ENCODE assay signal across 26 mouse cellular contexts in genomic region chr14:33997427-33997826, GRCm38 (mm10). TPM values are rescaled to one million over a fixed set of nuclear protein-coding genes. Genes with fewer than 3 reads are reported as not detected.
DNase-seq lines count a peak whose midpoint lies in the region; ATAC-seq and TF ChIP-seq lines count a peak whose summit lies in the region.
"Had no signal": no experiment of that assay in that cellular context is flagged by ENCODE, and none has a peak within 500 bp of the region (broad histone marks: within the 10 kb centered on the region; RNA-seq: fewer than 3 reads in every experiment).

No protein-coding gene starts in this region.

- 44% methylated on average over 6 of the region's 6 CpGs for WGBS in heart, embryonic 12.5 days
- 56% methylated on average over 6 of the region's 6 CpGs for WGBS in liver, embryonic 11.5 days
- 79% methylated on average over 6 of the region's 6 CpGs for WGBS in midbrain, embryonic 16.5 days

- H3K9ac ChIP-seq in heart, embryonic 12.5 days = no peak overlapping the region
- no peak overlapping the region for H3K9ac ChIP-seq in liver, embryonic 11.5 days (ENCODE audit: low read depth, low read length)
- no peak overlapping the region for H3K9ac ChIP-seq in midbrain, embryonic 16.5 days (ENCODE audit: low read depth, low read length)
- H3K9ac ChIP-seq: embryonic facial prominence, embryonic 12.5 days; liver, embryonic 13.5 days; midbrain, embryonic 15.5 days; stomach, embryonic 15.5 days had no signal

- TF ChIP-seq CTCF in brain, embryonic 14.5 days (IDR thresholded peaks at IDR 0.05; ENCODE audit: borderline replicate concordance, extremely low read depth, insufficient read depth, insufficient read length) = no peak

- peak; percentile 55 for DNase-seq in heart, adult 11 months
- peak; percentile 28 for DNase-seq in liver, embryonic 11.5 days (ENCODE audit: low spot score)
- no peak for DNase-seq in liver
- DNase-seq in brain, adult 2 months (ENCODE audit: low read depth, low spot score) = peak; percentile 42
- DNase-seq in brain, embryonic 14.5 days (ENCODE audit: low read depth) = peak; percentile 22
- DNase-seq: cerebellum, postnatal 14 days; gastrocnemius, postnatal 10 days; heart, adult 2 months; kidney, postnatal 4 days; layer of hippocampus, adult 9-11 months; left cerebral cortex, postnatal 4 days; liver, embryonic 13.5 days; lung, postnatal 14 days; retina, postnatal 1 day had no signal

- ATAC-seq in heart, embryonic 12.5 days (ENCODE audit: insufficient number of reproducible peaks, low FRiP score) = no peak
- no peak for ATAC-seq in liver, embryonic 11.5 days (replicated peaks; ENCODE audit: low FRiP score)
- no peak for ATAC-seq in midbrain, embryonic 16.5 days
- ATAC-seq: inflammation-experienced regulatory T-cells, adult 6 months; midbrain, embryonic 15.5 days had no signal

- H3K4me1 ChIP-seq in heart, embryonic 12.5 days (replicated peaks) = peaks cover 17% of the 10 kb centered on the region
- H3K4me1 ChIP-seq in liver, embryonic 11.5 days (replicated peaks; ENCODE audit: control insufficient read depth, insufficient read depth, low read length) = no peaks in the 10 kb centered on the region
- no peaks in the 10 kb centered on the region for H3K4me1 ChIP-seq in midbrain, embryonic 16.5 days (ENCODE audit: control insufficient read depth, insufficient read depth, low read length)
- H3K4me1 ChIP-seq: liver, embryonic 13.5 days; megakaryocyte, embryonic 14.5 days; midbrain, embryonic 15.5 days; stomach, embryonic 15.5 days had no signal

- H3K4me2 ChIP-seq in heart, embryonic 12.5 days = no peak overlapping the region
- H3K4me2 ChIP-seq in liver, embryonic 11.5 days = no peak overlapping the region
- no peak overlapping the region for H3K4me2 ChIP-seq in midbrain, embryonic 16.5 days (ENCODE audit: low read length)
- H3K4me2 ChIP-seq: embryonic facial prominence, embryonic 12.5 days; liver, embryonic 13.5 days; midbrain, embryonic 15.5 days; stomach, embryonic 15.5 days had no signal

- H3K4me3 ChIP-seq in heart, embryonic 12.5 days = no peak overlapping the region
- H3K4me3 ChIP-seq in liver, embryonic 11.5 days (ENCODE audit: low read depth, low read length) = no peak overlapping the region
- no peak overlapping the region for H3K4me3 ChIP-seq in midbrain, embryonic 16.5 days (ENCODE audit: low read depth, low read length)
- H3K4me3 ChIP-seq: embryonic facial prominence, embryonic 12.5 days; heart, adult 2 months; left cerebral cortex, adult 2 months; liver, embryonic 13.5 days; megakaryocyte, embryonic 14.5 days; midbrain, embryonic 15.5 days; stomach, embryonic 15.5 days had no signal

- H3K27ac ChIP-seq in heart, embryonic 12.5 days (ENCODE audit: poor library complexity, severe bottlenecking) = no peak overlapping the region
- no peak overlapping the region for H3K27ac ChIP-seq in liver, embryonic 11.5 days (ENCODE audit: low read depth, low read length)
- H3K27ac ChIP-seq in midbrain, embryonic 16.5 days (ENCODE audit: low read length) = no peak overlapping the region
- H3K27ac ChIP-seq: embryonic facial prominence, embryonic 12.5 days; heart, adult 2 months; left cerebral cortex, adult 2 months; liver, embryonic 13.5 days; midbrain, embryonic 15.5 days; stomach, embryonic 15.5 days had no signal

- no peaks in the 10 kb centered on the region for H3K9me3 ChIP-seq in heart, embryonic 12.5 days (replicated peaks)
- no peaks in the 10 kb centered on the region for H3K9me3 ChIP-seq in liver, embryonic 11.5 days (ENCODE audit: control insufficient read depth, low read length)
- no peaks in the 10 kb centered on the region for H3K9me3 ChIP-seq in midbrain, embryonic 16.5 days (replicated peaks; ENCODE audit: control insufficient read depth, low read length, poor library complexity, severe bottlenecking)
- H3K9me3 ChIP-seq: embryonic facial prominence, embryonic 12.5 days; liver, embryonic 13.5 days; midbrain, embryonic 15.5 days; stomach, embryonic 15.5 days had no signal

- no peaks in the 10 kb centered on the region for H3K27me3 ChIP-seq in heart, embryonic 12.5 days (replicated peaks)
- no peaks in the 10 kb centered on the region for H3K27me3 ChIP-seq in liver, embryonic 11.5 days (replicated peaks; ENCODE audit: control insufficient read depth, insufficient read depth, low read length)
- no peaks in the 10 kb centered on the region for H3K27me3 ChIP-seq in midbrain, embryonic 16.5 days (ENCODE audit: control insufficient read depth, insufficient read depth, low read depth, low read length)
- H3K27me3 ChIP-seq: liver, embryonic 13.5 days; megakaryocyte, embryonic 14.5 days; midbrain, embryonic 15.5 days; stomach, embryonic 15.5 days had no signal

- no peaks in the 10 kb centered on the region for H3K36me3 ChIP-seq in heart, embryonic 12.5 days
- no peaks in the 10 kb centered on the region for H3K36me3 ChIP-seq in liver, embryonic 11.5 days (ENCODE audit: control insufficient read depth, insufficient read depth, low read length)
- H3K36me3 ChIP-seq in midbrain, embryonic 16.5 days (ENCODE audit: control insufficient read depth, insufficient read depth, low read length) = no peaks in the 10 kb centered on the region
- H3K36me3 ChIP-seq: embryonic facial prominence, embryonic 12.5 days; liver, embryonic 13.5 days; midbrain, embryonic 15.5 days; stomach, embryonic 15.5 days had no signal

- TF ChIP-seq POLR2A in brain, embryonic 14.5 days (IDR thresholded peaks at IDR 0.05; ENCODE audit: borderline replicate concordance, extremely low read depth, insufficient read depth, insufficient read length, poor library complexity, severe bottlenecking) = no peak

RNA-seq across cellular contexts. Expression of gene Gm30083, which starts 17.6 kb away (rescaled TPM):
- not detected in 2 replicates for polyA plus RNA-seq in heart, embryonic 12.5 days (2016; fragmentation: Nextera tagmentation; extraction: Ambion mirVana)
- polyA plus RNA-seq in liver, embryonic 11.5 days (2014; fragmentation: Nextera tagmentation; extraction: Ambion mirVana) = not detected in 2 replicates
- not detected in 2 replicates for polyA plus RNA-seq in brain, embryonic 14.5 days (2012; rRNA removed)
- polyA plus RNA-seq in midbrain, embryonic 16.5 days (2015; fragmentation: Nextera tagmentation; extraction: Ambion mirVana) = not detected in 2 replicates
- polyA plus RNA-seq: embryonic facial prominence, embryonic 12.5 days; frontal cortex, adult 2 months; heart, adult 2 months; heart, embryonic 16.5 days; hindbrain, embryonic 11.5 days; inflammation-experienced regulatory T-cells, adult 6 months; kidney, embryonic 14.5 days; liver, embryonic 13.5 days; midbrain, embryonic 15.5 days; stomach, embryonic 15.5 days had no signal

RNA-seq across cellular contexts. Expression of gene Zfp488, which starts 18.9 kb away (rescaled TPM):
- 0.04 TPM in 1 of 2 replicates, not detected in the other for polyA plus RNA-seq in heart, embryonic 12.5 days (2016; fragmentation: Nextera tagmentation; extraction: Ambion mirVana)
- polyA plus RNA-seq in liver, embryonic 11.5 days (2014; fragmentation: Nextera tagmentation; extraction: Ambion mirVana) = 0.08 TPM in 1 of 2 replicates, not detected in the other
- 0.52 and 1.1 TPM in 2 replicates for polyA plus RNA-seq in brain, embryonic 14.5 days (2012; rRNA removed)
- polyA plus RNA-seq in midbrain, embryonic 16.5 days (2015; fragmentation: Nextera tagmentation; extraction: Ambion mirVana) = 0.83 and 1.1 TPM in 2 replicates
- polyA plus RNA-seq: heart, adult 2 months; heart, embryonic 16.5 days; inflammation-experienced regulatory T-cells, adult 6 months; kidney, embryonic 14.5 days; liver, embryonic 13.5 days had no signal

RNA-seq across cellular contexts. Expression of gene Gm5460, which starts 19.1 kb away (rescaled TPM):
- polyA plus RNA-seq in heart, embryonic 12.5 days (2016; fragmentation: Nextera tagmentation; extraction: Ambion mirVana) = not detected in 2 replicates
- not detected in 2 replicates for polyA plus RNA-seq in liver, embryonic 11.5 days (2014; fragmentation: Nextera tagmentation; extraction: Ambion mirVana)
- polyA plus RNA-seq in brain, embryonic 14.5 days (2012; rRNA removed) = not detected in 2 replicates
- not detected in 2 replicates for polyA plus RNA-seq in midbrain, embryonic 16.5 days (2015; fragmentation: Nextera tagmentation; extraction: Ambion mirVana)
- polyA plus RNA-seq: embryonic facial prominence, embryonic 12.5 days; frontal cortex, adult 2 months; heart, adult 2 months; heart, embryonic 16.5 days; hindbrain, embryonic 11.5 days; inflammation-experienced regulatory T-cells, adult 6 months; kidney, embryonic 14.5 days; liver, embryonic 13.5 days; midbrain, embryonic 15.5 days; stomach, embryonic 15.5 days had no signal

RNA-seq across cellular contexts. Expression of gene Rbp3, which starts 43.6 kb away (rescaled TPM):
- 0.14 and 0.36 TPM in 2 replicates for polyA plus RNA-seq in heart, embryonic 12.5 days (2016; fragmentation: Nextera tagmentation; extraction: Ambion mirVana)
- 0.12 TPM in 2 replicates for polyA plus RNA-seq in liver, embryonic 11.5 days (2014; fragmentation: Nextera tagmentation; extraction: Ambion mirVana)
- 0.01 TPM in 1 of 2 replicates, not detected in the other for polyA plus RNA-seq in brain, embryonic 14.5 days (2012; rRNA removed)
- polyA plus RNA-seq in midbrain, embryonic 16.5 days (2015; fragmentation: Nextera tagmentation; extraction: Ambion mirVana) = 0.07 and 0.14 TPM in 2 replicates
- polyA plus RNA-seq: frontal cortex, adult 2 months; heart, adult 2 months; hindbrain, embryonic 11.5 days; inflammation-experienced regulatory T-cells, adult 6 months; kidney, embryonic 14.5 days; stomach, embryonic 15.5 days had no signal

RNA-seq across cellular contexts. Expression of gene Antxrl, which starts 55.1 kb away (rescaled TPM):
- not detected in 2 replicates for polyA plus RNA-seq in heart, embryonic 12.5 days (2016; fragmentation: Nextera tagmentation; extraction: Ambion mirVana)
- not detected in 2 replicates for polyA plus RNA-seq in liver, embryonic 11.5 days (2014; fragmentation: Nextera tagmentation; extraction: Ambion mirVana)
- not detected in 2 replicates for polyA plus RNA-seq in brain, embryonic 14.5 days (2012; rRNA removed)
- polyA plus RNA-seq in midbrain, embryonic 16.5 days (2015; fragmentation: Nextera tagmentation; extraction: Ambion mirVana) = not detected in 2 replicates
- polyA plus RNA-seq: embryonic facial prominence, embryonic 12.5 days; frontal cortex, adult 2 months; heart, embryonic 16.5 days; hindbrain, embryonic 11.5 days; inflammation-experienced regulatory T-cells, adult 6 months; kidney, embryonic 14.5 days; liver, embryonic 13.5 days; midbrain, embryonic 15.5 days; stomach, embryonic 15.5 days had no signal
